Mouse (Mus musculus): ENCODE results near the gene Rab21.
A peak's percentile ranks its signal among the peaks of the same experiment; 100 is the strongest.
"Not testable (repeated sequence)": the region's sequence is repeated elsewhere in the genome, so short reads cannot be mapped to it uniquely, and the experiment has no call there.

Rab21 gene

GRCm38 (mm10) chr10:115328514-115328913 lies 13.1 kb upstream of the Rab21 start:
- peak; percentile 78 for DNase-seq (ENCODE audit: low read depth, low spot score)

- DNase-seq (ENCODE audit: low read depth, low spot score) = peak; percentile 75
Measured at GRCm38 (mm10) chr10:115323295-115323694, 7.9 kb upstream of the Rab21 start.

GRCm38 (mm10) chr10:115321317-115322035 lies 6.1 kb upstream of the Rab21 start:
- DNase-seq (ENCODE audit: low read depth, low spot score) = no peak

GRCm38 (mm10) chr10:115318388-115318787 lies 3.0 kb upstream of the Rab21 start:
- DNase-seq (ENCODE audit: low read depth, low spot score) = not testable (repeated sequence)

- no peak for DNase-seq (ENCODE audit: low read depth, low spot score)
Measured at GRCm38 (mm10) chr10:115316313-115316712, 919 bp upstream of the Rab21 start.

- DNase-seq (ENCODE audit: low read depth, low spot score) = no peak
Measured at GRCm38 (mm10) chr10:115314582-115315452, 577 bp downstream of the Rab21 start.

- DNase-seq (ENCODE audit: low read depth, low spot score) = no peak
Measured at GRCm38 (mm10) chr10:115314287-115314581, 1.2 kb downstream of the Rab21 start.

GRCm38 (mm10) chr10:115313641-115314286 lies 1.6 kb downstream of the Rab21 start:
- no peak for DNase-seq (ENCODE audit: low read depth, low spot score)

GRCm38 (mm10) chr10:115312732-115313131 lies 2.7 kb downstream of the Rab21 start:
- no peak for DNase-seq (ENCODE audit: low read depth, low spot score)

GRCm38 (mm10) chr10:115312194-115312593 lies 3.2 kb downstream of the Rab21 start:
- DNase-seq (ENCODE audit: low read depth, low spot score) = no peak

GRCm38 (mm10) chr10:115311263-115311965 lies 4.0 kb downstream of the Rab21 start:
- DNase-seq (ENCODE audit: low read depth, low spot score) = no peak

GRCm38 (mm10) chr10:115309191-115309590 lies 6.2 kb downstream of the Rab21 start:
- DNase-seq (ENCODE audit: low read depth, low spot score) = no peak

- DNase-seq (ENCODE audit: low read depth, low spot score) = peak; percentile 34
Measured at GRCm38 (mm10) chr10:115307331-115307875, 8.0 kb downstream of the Rab21 start.

GRCm38 (mm10) chr10:115298683-115299082 lies 16.7 kb downstream of the Rab21 start:
- no peak for DNase-seq (ENCODE audit: low read depth, low spot score)

- DNase-seq (ENCODE audit: low read depth, low spot score) = no peak
Measured at GRCm38 (mm10) chr10:115297582-115297981, 17.8 kb downstream of the Rab21 start.

GRCm38 (mm10) chr10:115296401-115296935 lies 18.9 kb downstream of the Rab21 start:
- no peak for DNase-seq (ENCODE audit: low read depth, low spot score)

- no peak for DNase-seq (ENCODE audit: low read depth, low spot score)
Measured at GRCm38 (mm10) chr10:115295162-115295561, 20.2 kb downstream of the Rab21 start.

GRCm38 (mm10) chr10:115294715-115295114 lies 20.7 kb downstream of the Rab21 start:
- DNase-seq (ENCODE audit: low read depth, low spot score) = no peak

GRCm38 (mm10) chr10:115293946-115294345 lies 21.4 kb downstream of the Rab21 start:
- DNase-seq (ENCODE audit: low read depth, low spot score) = no peak

GRCm38 (mm10) chr10:115290671-115291070 lies 24.7 kb downstream of the Rab21 start:
- DNase-seq (ENCODE audit: low read depth, low spot score) = no peak

- no peak for DNase-seq (ENCODE audit: low read depth, low spot score)
Measured at GRCm38 (mm10) chr10:115288856-115289255, 26.5 kb downstream of the Rab21 start.
